Mouse (Mus musculus) left cerebral cortex, postnatal 36 days (tissue): ENCODE measurements around the gene Poc1b. TPM values are rescaled to one million over a fixed set of nuclear protein-coding genes. Genes with fewer than 3 reads are reported as not detected.

Experiments used
- DNase-seq, 2 experiments: peaks; one replicate each; pipeline ENCODE4 v3.0.0; 2021 to 2022; ENCODE audit warnings: low spot score in 2 of 2, mixed read lengths in 1 of 2
- intact Hi-C: fragments of 180-260 bp; cut with DNase I; formaldehyde crosslinking; loops from one replicate; pipeline ENCODE4 v1.15.1; 2025
- total RNA-seq, 2 experiments: library from RNA; stranded (reverse); gene quantifications; 2 replicates each; pipeline ENCODE4 v1.2.3; 2021

The Poc1b gene
- total RNA-seq, 2 experiments from 2014 or later: 6.0 to 8.3 TPM

GRCm38 (mm10) chr10:99241829-99242711 is 135.2 kb downstream of the Poc1b start:
- intact Hi-C loops: loop anchor here (2.0 to 5.0 kb wide), 2 partner anchors 19 to 75 kb away; no protein-coding TSS in a partner anchor
- DNase-seq: peak; percentile 71 to 73

DNA sequence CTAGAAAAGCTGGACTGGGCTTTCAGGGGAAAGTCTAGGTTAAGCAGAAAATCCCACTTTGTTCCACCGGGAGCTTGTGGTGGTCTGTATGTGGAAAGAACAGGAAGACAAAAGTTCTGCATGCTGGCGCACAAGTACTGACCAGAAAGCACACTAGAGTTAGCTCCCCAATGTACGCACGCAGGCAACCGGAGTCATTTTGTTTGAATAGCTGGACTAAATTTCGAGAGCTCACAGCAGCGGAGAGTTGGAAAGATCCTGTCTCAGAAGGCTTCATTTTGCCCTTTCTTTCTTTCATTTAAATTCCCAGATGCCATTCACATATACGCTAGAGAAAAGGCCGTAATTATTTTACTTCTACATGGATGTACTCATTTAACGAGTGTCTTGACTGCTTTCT is 135.9 kb downstream of the Poc1b start:
- DNase-seq: no peak
- intact Hi-C loops: loop anchor here (2.0 to 5.0 kb wide), 2 partner anchors 18 to 75 kb away; no protein-coding TSS in a partner anchor

GRCm38 (mm10) chr10:99243907-99244489 is 137.2 kb downstream of the Poc1b start:
- no peak for DNase-seq
- intact Hi-C loops: loop anchor here (2.0 to 5.0 kb wide), 2 partner anchors 17 to 77 kb away; no protein-coding TSS in a partner anchor

- intact Hi-C loops: loop anchor here (5.0 kb wide), 1 partner anchor 77 kb away; no protein-coding TSS in a partner anchor
- no peak for DNase-seq
These were observed 137.9 kb downstream of the Poc1b start for GRCm38 (mm10) chr10:99244655-99245260.

- intact Hi-C loops: no loop called here
- DNase-seq: no peak
These were observed 140.1 kb downstream of the Poc1b start for GRCm38 (mm10) chr10:99246797-99247508.

Other genes with a start within 250 kb of the Poc1b start
- gene Atp2b1, start 192.6 kb upstream of the Poc1b start, total RNA-seq: 100 to 1,000 TPM; 707 to 758 TPM
- 1 to 10 TPM; 2.7 to 3.3 TPM for gene Galnt4, start 1.1 kb downstream of the Poc1b start, total RNA-seq
- not detected for gene Phxr2, start 19.3 kb downstream of the Poc1b start, total RNA-seq
- gene Dusp6, start 156.2 kb downstream of the Poc1b start, total RNA-seq: 100 to 1,000 TPM in 1 of 2 experiments, 10 to 100 TPM in 1; 72.3 to 107 TPM